Mouse (Mus musculus): ENCODE data around the gene Vasp. TPM values are rescaled to one million over a fixed set of nuclear protein-coding genes. Genes with fewer than 3 reads are reported as not detected.

Gene Vasp
- polyA plus RNA-seq, 1 experiment: 335 TPM

- peaks cover 17% of the 10 kb centered on the region; the same call in 1 of the 2 replicates for H3K4me1 ChIP-seq (ENCODE audit: control insufficient read depth, insufficient read depth, insufficient read length)
- peak overlapping the region; percentile 86 for H3K27ac ChIP-seq (ENCODE audit: insufficient read depth, low read length)
- no peaks in the 10 kb centered on the region for H3K36me3 ChIP-seq (ENCODE audit: control insufficient read depth, insufficient read depth, low read length)
- DNase-seq (ENCODE audit: low read depth in 1 of 2, low spot score in 2 of 2): peak in 1 of 2 experiments; percentile 60
- H3K4me3 ChIP-seq (ENCODE audit: extremely low read depth, insufficient read depth, insufficient read length): peak overlapping the region; percentile 67
- WGBS: 4% methylated on average over 18 of the region's 18 CpGs
- TF ChIP-seq CTCF (IDR thresholded peaks at IDR 0.05; ENCODE audit: extremely low read depth, insufficient read depth, insufficient read length, insufficient replicate concordance): no peak
- TF ChIP-seq POLR2A (IDR thresholded peaks at IDR 0.05; ENCODE audit: low read depth, low read length): no peak
- H3K27me3 ChIP-seq (ENCODE audit: control insufficient read depth, insufficient read depth, low read length): peaks cover 10% of the 10 kb centered on the region
Observed at GRCm38 (mm10) chr7:19307739-19308453, 36.3 kb upstream of the Vasp start.

- Histone ChIP-seq H3K36me3 (ENCODE audit: control insufficient read depth, insufficient read depth, low read length) (no peaks in the 10 kb centered on the region), H3K27ac (ENCODE audit: insufficient read depth, low read length) (no peak overlapping the region), H3K4me3 (ENCODE audit: extremely low read depth, insufficient read depth, insufficient read length) (no peak overlapping the region), H3K27me3 (ENCODE audit: control insufficient read depth, insufficient read depth, low read length) (peaks cover 10% of the 10 kb centered on the region), H3K4me1 (ENCODE audit: control insufficient read depth, insufficient read depth, insufficient read length) (peaks cover 17% of the 10 kb centered on the region; the same call in 1 of the 2 replicates)
- 84% methylated on average over 25 of the region's 25 CpGs for WGBS
- TF ChIP-seq POLR2A (IDR thresholded peaks at IDR 0.05; ENCODE audit: low read depth, low read length) (no peak), CTCF (IDR thresholded peaks at IDR 0.05; ENCODE audit: extremely low read depth, insufficient read depth, insufficient read length, insufficient replicate concordance) (no peak)
- no peak for DNase-seq (ENCODE audit: low read depth in 1 of 2, low spot score in 2 of 2)
Observed at GRCm38 (mm10) chr7:19306819-19307738, 35.5 kb upstream of the Vasp start.

- Histone ChIP-seq H3K27me3 (ENCODE audit: control insufficient read depth, insufficient read depth, low read length) (peaks cover 10% of the 10 kb centered on the region), H3K4me1 (ENCODE audit: control insufficient read depth, insufficient read depth, insufficient read length) (peaks cover 17% of the 10 kb centered on the region; the same call in 1 of the 2 replicates), H3K4me3 (ENCODE audit: extremely low read depth, insufficient read depth, insufficient read length) (no peak overlapping the region), H3K27ac (ENCODE audit: insufficient read depth, low read length) (no peak overlapping the region), H3K36me3 (ENCODE audit: control insufficient read depth, insufficient read depth, low read length) (no peaks in the 10 kb centered on the region)
- 76% methylated on average over 16 of the region's 16 CpGs for WGBS
- TF ChIP-seq POLR2A (IDR thresholded peaks at IDR 0.05; ENCODE audit: low read depth, low read length) (no peak), CTCF (IDR thresholded peaks at IDR 0.05; ENCODE audit: extremely low read depth, insufficient read depth, insufficient read length, insufficient replicate concordance) (no peak)
- no peak for DNase-seq (ENCODE audit: low read depth in 1 of 2, low spot score in 2 of 2)
Observed at GRCm38 (mm10) chr7:19305796-19306765, 34.5 kb upstream of the Vasp start.

GRCm38 (mm10) chr7:19305413-19305735 lies 33.8 kb upstream of the Vasp start:
- 19% methylated on average over 6 of the region's 6 CpGs for WGBS
- Histone ChIP-seq H3K4me1 (ENCODE audit: control insufficient read depth, insufficient read depth, insufficient read length) (peaks cover 14% of the 10 kb centered on the region; the same call in 1 of the 2 replicates), H3K4me3 (ENCODE audit: extremely low read depth, insufficient read depth, insufficient read length) (no peak overlapping the region), H3K27me3 (ENCODE audit: control insufficient read depth, insufficient read depth, low read length) (peaks cover 10% of the 10 kb centered on the region), H3K27ac (ENCODE audit: insufficient read depth, low read length) (no peak overlapping the region), H3K36me3 (ENCODE audit: control insufficient read depth, insufficient read depth, low read length) (no peaks in the 10 kb centered on the region)
- no peak for TF ChIP-seq CTCF (IDR thresholded peaks at IDR 0.05; ENCODE audit: extremely low read depth, insufficient read depth, insufficient read length, insufficient replicate concordance)
- no peak for TF ChIP-seq POLR2A (IDR thresholded peaks at IDR 0.05; ENCODE audit: low read depth, low read length)
- no peak for DNase-seq (ENCODE audit: low read depth in 1 of 2, low spot score in 2 of 2)

GRCm38 (mm10) chr7:19304501-19305412 lies 33.1 kb upstream of the Vasp start:
- Histone ChIP-seq H3K36me3 (ENCODE audit: control insufficient read depth, insufficient read depth, low read length) (no peaks in the 10 kb centered on the region), H3K27ac (ENCODE audit: insufficient read depth, low read length) (no peak overlapping the region), H3K4me3 (ENCODE audit: extremely low read depth, insufficient read depth, insufficient read length) (peak overlapping the region; percentile 45; the same call in 1 of the 2 replicates), H3K27me3 (ENCODE audit: control insufficient read depth, insufficient read depth, low read length) (peaks cover 10% of the 10 kb centered on the region), H3K4me1 (ENCODE audit: control insufficient read depth, insufficient read depth, insufficient read length) (peaks cover 13% of the 10 kb centered on the region; the same call in 1 of the 2 replicates)
- no peak for TF ChIP-seq POLR2A (IDR thresholded peaks at IDR 0.05; ENCODE audit: low read depth, low read length)
- TF ChIP-seq CTCF (IDR thresholded peaks at IDR 0.05; ENCODE audit: extremely low read depth, insufficient read depth, insufficient read length, insufficient replicate concordance): no peak
- no peak for DNase-seq (ENCODE audit: low read depth in 1 of 2, low spot score in 2 of 2)
- 8% methylated on average over 48 of the region's 48 CpGs for WGBS
